Mouse (Mus musculus) olfactory bulb, adult 2 months (tissue): ENCODE results near the gene Tbc1d10a. TPM values are rescaled to one million over a fixed set of nuclear protein-coding genes. Genes with fewer than 3 reads are reported as not detected.
"Not testable (repeated sequence)": the region's sequence is repeated elsewhere in the genome, so short reads cannot be mapped to it uniquely, and the experiment has no call there.

Experiments
- H3K27ac ChIP-seq: fragments of 200-500 bp; 2 replicates; pipeline ENCODE4 v1.5.1; 2012; ENCODE audit warnings: low read depth, low read length; ENCODE audit not compliant: insufficient read depth
- H3K4me1 ChIP-seq: fragments of 200-500 bp; 2 replicates; pipeline ENCODE4 v1.6.1; 2012; ENCODE audit warnings: low read length; ENCODE audit not compliant: control insufficient read depth, insufficient read depth
- H3K4me3 ChIP-seq: fragments of 200-500 bp; 2 replicates; pipeline ENCODE4 v1.5.1; 2012; ENCODE audit warnings: mild to moderate bottlenecking, low read depth, low read length, moderate library complexity; ENCODE audit not compliant: insufficient read depth
- CTCF ChIP-seq: fragments of 200-500 bp; IDR thresholded peaks from 2 replicates; pipeline ENCODE4 v1.5.1; 2012; ENCODE audit warnings: low read depth, mild to moderate bottlenecking, low read length, moderate library complexity; ENCODE audit not compliant: insufficient read depth
- POLR2A ChIP-seq: fragments of 200-500 bp; IDR thresholded peaks from 2 replicates; pipeline ENCODE4 v1.6.1; 2012; ENCODE audit warnings: mild to moderate bottlenecking, low read depth, low read length, moderate library complexity; ENCODE audit not compliant: insufficient read depth
- WGBS: fragments of 180-500 bp; shearing (Covaris S2); methylation state at CpG from one replicate; pipeline ENCODE4 v1.1.7; 2018; 5-methylcytosine and 5-hydroxymethylcytosine counted together
- polyA plus RNA-seq: library from polyadenylated mRNA; stranded (reverse); fragments of >200 nt; gene quantifications from 2 replicates; pipeline ENCODE4 v1.2.4, GENCODE M21; 2012; ENCODE audit warnings: low replicate concordance; ENCODE audit not compliant: missing spikeins, insufficient read depth, insufficient read length

Gene Tbc1d10a
- polyA plus RNA-seq, 1 experiment, result not detected

- Histone ChIP-seq H3K4me1 (no peaks in the 10 kb centered on the region; the same call in 1 of the 2 replicates), H3K27ac (peak overlapping the region; percentile 30; the same call in 1 of the 2 replicates), H3K4me3 (no peak overlapping the region)
- no peak for TF ChIP-seq POLR2A
- no peak for TF ChIP-seq CTCF
- 30% methylated on average over 5 of the region's 5 CpGs for WGBS
Observed at GRCm38 (mm10) chr11:4174586-4174985, 12.0 kb upstream of the Tbc1d10a start.

- TF ChIP-seq CTCF (no peak), POLR2A (no peak)
- 31% methylated on average over 4 of the region's 4 CpGs for WGBS
- Histone ChIP-seq H3K4me3 (no peak overlapping the region), H3K4me1 (no peaks in the 10 kb centered on the region; the same call in 1 of the 2 replicates), H3K27ac (no peak overlapping the region)
Observed at GRCm38 (mm10) chr11:4177716-4178115, 8.9 kb upstream of the Tbc1d10a start.

- no peak for TF ChIP-seq CTCF
- no peak for TF ChIP-seq POLR2A
- H3K27ac ChIP-seq, result no peak overlapping the region
- peaks cover 4% of the 10 kb centered on the region; the same call in 1 of the 2 replicates for H3K4me1 ChIP-seq
- WGBS, result 13% methylated on average over 1 of the region's 1 CpGs
- H3K4me3 ChIP-seq, result no peak overlapping the region
Observed at GRCm38 (mm10) chr11:4182061-4182460, 4.5 kb upstream of the Tbc1d10a start.

- Histone ChIP-seq H3K4me1 (peaks cover 15% of the 10 kb centered on the region), H3K4me3 (no peak overlapping the region), H3K27ac (peak overlapping the region; percentile 53; the same call in 1 of the 2 replicates)
- no peak for TF ChIP-seq POLR2A
- no peak for TF ChIP-seq CTCF
Observed at GRCm38 (mm10) chr11:4183511-4183910, 3.1 kb upstream of the Tbc1d10a start.

GRCm38 (mm10) chr11:4184251-4184952 lies 2.2 kb upstream of the Tbc1d10a start:
- H3K4me1 ChIP-seq, result peaks cover 15% of the 10 kb centered on the region
- peak overlapping the region; percentile 35 for H3K27ac ChIP-seq
- TF ChIP-seq POLR2A, result no peak
- TF ChIP-seq CTCF, result no peak
- WGBS, result 54% methylated on average over 4 of the region's 4 CpGs
- no peak overlapping the region for H3K4me3 ChIP-seq

- 90% methylated on average over 6 of the region's 6 CpGs for WGBS
- H3K27ac ChIP-seq, H3K4me3 ChIP-seq: not testable (repeated sequence)
- peaks cover 21% of the 10 kb centered on the region for H3K4me1 ChIP-seq
Observed at GRCm38 (mm10) chr11:4185480-4185879, 1.1 kb upstream of the Tbc1d10a start.

- Histone ChIP-seq H3K4me3 (peak overlapping the region; percentile 82), H3K27ac (peak overlapping the region; percentile 47; the same call in 1 of the 2 replicates), H3K4me1 (peaks cover 28% of the 10 kb centered on the region)
- TF ChIP-seq CTCF, result no peak
- TF ChIP-seq POLR2A, result no peak
- WGBS, result 12% methylated on average over 9 of the region's 9 CpGs
Observed at GRCm38 (mm10) chr11:4187318-4187700, 720 bp downstream of the Tbc1d10a start.

- TF ChIP-seq POLR2A (no peak), CTCF (no peak)
- Histone ChIP-seq H3K4me1 (peaks cover 28% of the 10 kb centered on the region), H3K27ac (no peak overlapping the region), H3K4me3 (no peak overlapping the region)
- 82% methylated on average over 6 of the region's 6 CpGs for WGBS
Observed at GRCm38 (mm10) chr11:4189182-4189581, 2.6 kb downstream of the Tbc1d10a start.

- WGBS, result 36% methylated on average over 3 of the region's 3 CpGs
Observed at GRCm38 (mm10) chr11:4190677-4191076, 4.1 kb downstream of the Tbc1d10a start.

GRCm38 (mm10) chr11:4192757-4193156 lies 6.2 kb downstream of the Tbc1d10a start:
- TF ChIP-seq CTCF, result no peak
- no peak for TF ChIP-seq POLR2A
- WGBS, result 79% methylated on average over 3 of the region's 3 CpGs
- Histone ChIP-seq H3K4me3 (no peak overlapping the region), H3K4me1 (peaks cover 17% of the 10 kb centered on the region), H3K27ac (peak overlapping the region; percentile 18; the same call in 1 of the 2 replicates)

More at GRCm38 (mm10) chr11:4190677-4191076, 4.1 kb downstream of the Tbc1d10a start:
- Histone ChIP-seq H3K27ac (peak overlapping the region; percentile 71), H3K4me3 (no peak overlapping the region), H3K4me1 (peaks cover 28% of the 10 kb centered on the region)
- TF ChIP-seq CTCF (no peak), POLR2A (no peak)
